Mouse (Mus musculus): ENCODE measurements around the gene Auts2. TPM values are rescaled to one million over a fixed set of nuclear protein-coding genes. Genes with fewer than 3 reads are reported as not detected.

Auts2 gene
- polyA plus RNA-seq, 1 experiment from 2014 or later, result 73.6 TPM

DNA sequence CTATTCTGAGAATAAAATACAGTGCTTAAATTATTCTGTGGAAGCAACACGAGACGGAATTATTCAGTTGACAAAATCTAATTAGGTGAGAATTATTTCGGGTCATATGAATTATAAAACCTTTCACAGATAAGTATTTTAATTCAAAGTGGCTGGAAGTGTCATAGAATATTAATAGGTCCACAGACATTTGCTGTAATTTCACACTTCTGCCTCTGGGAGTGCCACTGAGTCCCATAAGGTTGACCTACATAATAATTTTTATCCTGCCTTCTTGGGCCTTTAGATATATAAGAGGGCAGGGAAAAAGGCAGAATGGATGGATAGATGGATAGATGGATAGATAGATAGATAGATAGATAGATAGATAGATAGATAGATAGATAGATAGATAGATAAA lies 454.6 kb downstream of the Auts2 start:
- Histone ChIP-seq H3K36me3 (no peaks in the 10 kb centered on the region), H3K4me1 (peaks cover 8% of the 10 kb centered on the region), H3K27me3 (no peaks in the 10 kb centered on the region), H3K9ac (no peak overlapping the region), H3K27ac (no peak overlapping the region), H3K4me2 (replicated peaks) (no peak overlapping the region), H3K9me3 (no peaks in the 10 kb centered on the region), H3K4me3 (no peak overlapping the region)
- 87% methylated on average over 3 of the region's 3 CpGs for WGBS
- no peak for ATAC-seq (ENCODE audit: insufficient number of reproducible peaks, insufficient read depth, low FRiP score, low TSS enrichment)

DNA sequence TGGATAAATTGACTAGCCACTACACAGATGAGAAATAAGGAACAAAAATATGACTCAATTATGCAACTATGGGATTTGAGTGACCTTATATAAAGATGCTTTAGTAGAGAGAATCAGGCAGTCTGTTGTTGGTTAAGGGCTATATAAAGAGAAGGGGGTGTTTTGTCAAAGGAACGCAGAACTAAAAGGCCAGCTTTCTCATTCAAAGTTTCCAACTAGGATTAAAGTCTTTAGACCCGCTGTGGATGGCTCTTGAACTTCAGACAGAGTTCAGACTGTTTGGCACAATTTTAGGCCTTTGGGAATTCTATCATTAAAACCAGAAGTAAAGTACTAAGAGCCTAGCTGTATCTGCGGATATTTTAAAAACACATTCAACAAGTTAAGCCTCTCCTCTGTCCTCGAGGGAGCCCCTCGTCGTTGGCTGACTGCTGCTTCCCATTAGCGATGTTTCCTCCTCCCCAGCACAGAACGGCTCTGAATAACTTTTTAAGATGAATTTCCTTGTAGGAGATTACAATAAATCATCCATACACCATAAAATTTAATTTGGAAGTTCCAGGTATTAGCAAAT lies 459.3 kb downstream of the Auts2 start:
- no peak overlapping the region for H3K4me2 ChIP-seq (replicated peaks)
- WGBS, result 12% methylated on average over 8 of the region's 8 CpGs
- no peaks in the 10 kb centered on the region for H3K36me3 ChIP-seq
- ATAC-seq (ENCODE audit: insufficient number of reproducible peaks, insufficient read depth, low FRiP score, low TSS enrichment), result peak; percentile 75; the same call in 1 of the 2 replicates
- no peak overlapping the region for H3K9ac ChIP-seq
- H3K27ac ChIP-seq, result 0 out of 2 replicates have a peak overlapping the region, but pooled peaks have one; percentile 13
- no peaks in the 10 kb centered on the region for H3K9me3 ChIP-seq
- H3K4me1 ChIP-seq, result peaks cover 13% of the 10 kb centered on the region
- no peaks in the 10 kb centered on the region for H3K27me3 ChIP-seq
- no peak overlapping the region for H3K4me3 ChIP-seq

DNA sequence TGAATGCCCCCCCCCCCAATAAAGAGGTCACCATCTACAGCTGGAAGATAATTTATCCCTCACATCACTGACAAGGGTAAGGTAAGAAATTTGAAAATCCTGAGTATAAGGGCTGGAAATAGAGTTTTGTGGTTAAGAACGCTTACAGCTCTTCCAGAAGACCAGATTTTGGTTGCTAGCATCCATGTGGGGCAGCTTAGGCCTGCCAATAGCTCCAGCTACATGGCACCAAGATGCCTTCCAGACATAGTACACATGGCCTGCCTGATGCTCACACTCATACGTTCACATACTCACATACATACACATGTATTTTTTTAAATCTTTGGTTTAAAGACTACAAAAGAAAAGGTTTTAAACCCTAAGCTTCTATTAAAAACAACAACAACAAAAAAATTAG lies 467.2 kb downstream of the Auts2 start:
- H3K27ac ChIP-seq, result peak overlapping the region; percentile 50; the same call in 1 of the 2 replicates
- H3K4me3 ChIP-seq, result no peak overlapping the region
- H3K9ac ChIP-seq, result no peak overlapping the region
- 72% methylated on average over 2 of the region's 2 CpGs for WGBS
- H3K36me3 ChIP-seq, result no peaks in the 10 kb centered on the region
- no peak overlapping the region for H3K4me2 ChIP-seq (replicated peaks)
- no peaks in the 10 kb centered on the region for H3K9me3 ChIP-seq
- H3K4me1 ChIP-seq, result peaks cover 40% of the 10 kb centered on the region
- no peaks in the 10 kb centered on the region for H3K27me3 ChIP-seq
- ATAC-seq (ENCODE audit: insufficient number of reproducible peaks, insufficient read depth, low FRiP score, low TSS enrichment), result no peak

DNA sequence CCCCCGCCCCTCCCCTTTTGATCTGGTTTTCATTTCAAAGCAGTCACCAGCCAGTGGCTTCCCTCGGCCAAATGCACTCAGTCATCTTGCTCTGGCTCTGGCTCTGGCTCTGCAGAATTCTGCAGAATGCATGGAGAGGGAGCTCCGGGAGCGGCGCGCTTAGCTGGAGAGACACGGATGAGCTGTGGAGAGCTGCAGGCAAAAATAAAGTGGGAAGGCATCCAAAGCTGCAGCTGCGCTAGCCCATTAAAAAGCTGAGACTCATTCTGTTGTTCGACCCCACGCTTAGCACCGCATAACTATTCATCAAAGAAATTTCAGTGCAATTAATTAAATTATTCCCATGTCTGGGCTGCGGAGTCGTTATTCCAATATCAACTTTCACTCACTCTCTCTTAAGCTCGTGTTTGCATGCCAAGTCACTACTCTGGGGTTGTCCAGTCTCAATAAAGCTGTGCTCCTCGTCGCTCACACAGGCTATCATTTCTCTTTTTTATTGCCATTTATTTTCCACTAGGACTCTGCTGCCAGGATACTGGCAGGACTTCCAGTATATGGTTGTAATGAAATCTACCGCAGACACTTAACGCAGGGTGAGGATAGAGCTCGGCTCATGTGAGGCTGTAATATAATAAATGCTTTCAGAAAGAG lies 468.3 kb downstream of the Auts2 start:
- H3K27me3 ChIP-seq, result no peaks in the 10 kb centered on the region
- H3K36me3 ChIP-seq, result no peaks in the 10 kb centered on the region
- peak overlapping the region; percentile 80 for H3K27ac ChIP-seq
- no peaks in the 10 kb centered on the region for H3K9me3 ChIP-seq
- WGBS, result 10% methylated on average over 19 of the region's 19 CpGs
- H3K9ac ChIP-seq, result no peak overlapping the region
- ATAC-seq (ENCODE audit: insufficient number of reproducible peaks, insufficient read depth, low FRiP score, low TSS enrichment), result peak; percentile 78
- H3K4me1 ChIP-seq, result peaks cover 40% of the 10 kb centered on the region
- 0 out of 2 replicates have a peak overlapping the region, but pooled peaks have one; percentile 3 for H3K4me3 ChIP-seq
- peak overlapping the region; percentile 37 for H3K4me2 ChIP-seq (replicated peaks)

DNA sequence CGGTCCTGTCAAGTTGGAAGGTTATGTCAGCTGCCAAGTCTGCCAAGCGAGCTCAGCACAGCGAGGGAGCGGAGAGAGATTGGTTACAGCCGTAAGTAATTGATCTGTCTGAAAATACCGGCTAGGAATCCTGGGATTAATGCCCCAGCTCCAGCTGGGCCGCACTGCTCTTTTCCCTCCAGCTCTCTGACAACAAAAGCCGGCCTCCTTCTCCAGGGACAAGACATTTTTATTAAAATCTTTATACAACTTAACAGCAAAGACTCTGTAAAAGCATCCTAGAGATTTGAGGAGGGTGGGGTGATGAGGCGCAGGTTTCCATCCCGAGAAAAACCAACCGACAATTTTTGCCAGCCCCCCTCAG lies 468.8 kb downstream of the Auts2 start:
- peak; percentile 78 for ATAC-seq (ENCODE audit: insufficient number of reproducible peaks, insufficient read depth, low FRiP score, low TSS enrichment)
- Histone ChIP-seq H3K27me3 (no peaks in the 10 kb centered on the region), H3K4me3 (no peak overlapping the region), H3K27ac (peak overlapping the region; percentile 80), H3K9me3 (no peaks in the 10 kb centered on the region), H3K9ac (no peak overlapping the region), H3K36me3 (no peaks in the 10 kb centered on the region), H3K4me1 (peaks cover 40% of the 10 kb centered on the region), H3K4me2 (replicated peaks) (peak overlapping the region; percentile 37)
- 3% methylated on average over 11 of the region's 11 CpGs for WGBS

DNA sequence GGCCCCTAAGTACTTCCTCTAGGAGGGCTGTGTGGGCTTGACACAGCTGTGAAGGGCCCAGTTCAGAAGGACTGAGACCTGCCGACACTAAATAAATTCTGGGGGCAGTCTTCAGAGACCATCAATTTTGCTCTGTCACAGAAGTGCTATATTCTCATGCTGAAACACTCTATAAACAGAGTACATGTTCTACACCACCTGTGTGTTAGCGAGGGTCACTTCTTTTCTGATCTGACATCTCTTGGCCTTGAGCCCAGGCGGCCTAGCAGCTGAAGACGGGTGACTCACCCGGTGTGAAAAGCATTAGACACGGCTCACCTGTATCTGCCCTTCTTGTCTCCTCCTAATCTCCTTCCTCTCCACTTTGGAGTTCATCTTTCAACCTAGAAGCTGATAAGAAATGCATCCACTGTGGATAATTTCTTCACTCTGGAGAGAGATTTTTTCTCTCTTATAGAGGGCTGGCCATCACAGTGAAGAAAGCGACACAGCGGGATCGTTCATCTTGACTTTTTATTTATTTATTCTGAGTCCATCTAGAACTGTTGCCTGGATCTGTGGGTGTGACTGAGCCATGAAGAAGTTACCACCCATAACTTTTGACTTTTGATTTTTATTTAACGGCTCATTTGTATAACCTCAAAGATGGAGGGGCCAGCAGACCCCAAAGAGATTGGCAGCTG lies 469.3 kb downstream of the Auts2 start:
- Histone ChIP-seq H3K9ac (no peak overlapping the region), H3K9me3 (no peaks in the 10 kb centered on the region), H3K4me3 (no peak overlapping the region), H3K27ac (peak overlapping the region; percentile 80), H3K4me2 (replicated peaks) (peak overlapping the region; percentile 37), H3K4me1 (peaks cover 40% of the 10 kb centered on the region), H3K36me3 (no peaks in the 10 kb centered on the region), H3K27me3 (no peaks in the 10 kb centered on the region)
- WGBS, result 22% methylated on average over 10 of the region's 10 CpGs
- peak; percentile 37; the same call in 1 of the 2 replicates for ATAC-seq (ENCODE audit: insufficient number of reproducible peaks, insufficient read depth, low FRiP score, low TSS enrichment)

DNA sequence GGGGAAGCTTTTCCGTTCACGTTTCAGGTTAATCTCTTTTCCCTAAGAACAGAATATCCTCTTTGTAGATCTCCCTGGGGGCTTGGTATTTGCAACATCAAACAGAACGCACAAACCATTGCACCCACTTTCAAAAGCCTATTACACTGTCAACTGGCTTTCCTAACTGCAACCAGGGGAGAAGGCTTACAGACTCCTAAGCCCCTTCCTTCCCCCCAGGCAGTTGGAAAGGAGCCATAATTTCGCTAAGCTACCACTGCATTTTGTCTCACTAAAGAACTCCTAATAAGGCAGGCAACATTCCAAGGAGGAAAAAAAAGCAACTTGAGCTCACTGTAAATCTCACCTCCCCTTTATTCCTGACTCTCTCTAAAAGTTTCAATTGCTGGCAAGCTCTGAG lies 470.8 kb downstream of the Auts2 start:
- no peak for ATAC-seq (ENCODE audit: insufficient number of reproducible peaks, insufficient read depth, low FRiP score, low TSS enrichment)
- WGBS, result 9% methylated on average over 4 of the region's 4 CpGs
- H3K4me1 ChIP-seq, result peaks cover 42% of the 10 kb centered on the region

DNA sequence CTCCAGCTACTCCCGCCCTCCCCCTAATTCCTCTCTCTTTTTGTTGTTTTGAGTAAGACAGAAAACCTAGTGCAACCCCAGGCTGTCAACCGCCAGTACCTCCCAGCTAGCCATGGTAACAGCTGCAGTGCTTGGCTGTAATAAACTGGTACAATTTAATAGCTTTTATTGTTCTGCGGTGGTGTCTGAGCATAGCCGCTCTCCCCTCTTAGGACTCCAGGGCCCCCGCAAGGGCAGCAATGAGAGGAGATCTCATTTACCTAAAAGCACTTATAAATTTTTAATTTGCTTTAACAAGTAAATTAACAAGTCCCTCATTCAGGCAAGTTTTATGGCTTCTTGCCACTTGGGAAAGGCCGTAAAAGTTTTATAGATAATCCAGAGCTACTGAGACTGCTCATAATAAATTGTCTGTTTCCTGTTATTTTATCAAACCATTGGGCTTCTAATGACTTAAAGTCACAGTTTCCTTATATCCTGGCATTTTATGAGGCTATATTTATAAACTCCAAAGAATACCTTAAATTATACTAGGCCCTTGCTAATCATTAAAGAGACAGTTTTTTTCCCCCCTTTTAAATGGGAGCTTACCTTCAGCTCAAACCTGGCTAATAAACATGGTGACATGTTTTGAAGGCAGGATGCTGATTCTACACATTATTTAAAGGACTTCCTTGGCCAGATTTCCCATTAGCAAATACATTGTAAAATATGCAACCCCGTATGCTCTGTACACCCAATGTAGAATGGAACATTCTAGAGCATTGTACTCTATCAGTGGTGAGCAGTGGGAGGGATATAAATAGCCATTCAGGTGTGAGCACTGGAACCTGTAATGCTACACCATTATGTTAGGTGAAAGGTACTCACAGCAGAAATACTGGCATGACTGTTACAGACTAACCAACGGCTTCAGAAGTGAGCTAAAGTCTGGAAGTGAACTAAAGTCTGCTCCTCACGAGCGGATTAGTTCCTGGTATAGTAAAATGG lies 475.1 kb downstream of the Auts2 start:
- ATAC-seq (ENCODE audit: insufficient number of reproducible peaks, insufficient read depth, low FRiP score, low TSS enrichment), result no peak
- H3K4me2 ChIP-seq (replicated peaks), result no peak overlapping the region

More for the DNA sequence above, 470.8 kb downstream of the Auts2 start:
- H3K4me2 ChIP-seq (replicated peaks), result no peak overlapping the region
- H3K36me3 ChIP-seq, result no peaks in the 10 kb centered on the region
- no peaks in the 10 kb centered on the region for H3K27me3 ChIP-seq
- H3K9me3 ChIP-seq, result no peaks in the 10 kb centered on the region
- no peak overlapping the region for H3K27ac ChIP-seq
- no peak overlapping the region for H3K9ac ChIP-seq
- no peak overlapping the region for H3K4me3 ChIP-seq

DNA sequence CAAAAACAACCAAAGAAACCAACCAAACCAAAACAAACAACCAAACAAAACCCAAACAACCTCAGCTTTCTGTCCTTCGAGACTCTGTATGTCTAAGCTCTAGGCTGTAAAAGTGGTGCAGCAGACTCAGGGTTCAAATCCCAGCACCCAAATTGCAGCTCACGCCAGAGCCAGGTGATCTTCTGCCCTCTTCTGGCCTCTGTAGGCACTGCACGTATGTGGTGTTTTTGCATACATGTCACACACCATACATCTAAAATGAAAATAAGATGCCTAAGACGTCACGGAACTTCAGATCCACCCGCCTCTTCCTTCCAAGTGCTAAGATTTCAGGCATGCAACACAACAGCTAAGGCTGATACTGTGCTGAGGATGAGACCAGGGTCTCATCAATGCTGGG lies 483.0 kb downstream of the Auts2 start:
- Histone ChIP-seq H3K27ac (no peak overlapping the region), H3K27me3 (no peaks in the 10 kb centered on the region), H3K9me3 (no peaks in the 10 kb centered on the region), H3K4me2 (replicated peaks) (no peak overlapping the region), H3K36me3 (no peaks in the 10 kb centered on the region), H3K4me3 (no peak overlapping the region), H3K4me1 (no peaks in the 10 kb centered on the region), H3K9ac (no peak overlapping the region)
- ATAC-seq (ENCODE audit: insufficient number of reproducible peaks, insufficient read depth, low FRiP score, low TSS enrichment), result no peak
- 83% methylated on average over 6 of the region's 6 CpGs for WGBS

More for the DNA sequence above, 475.1 kb downstream of the Auts2 start:
- Histone ChIP-seq H3K4me3 (no peak overlapping the region), H3K36me3 (no peaks in the 10 kb centered on the region), H3K27me3 (no peaks in the 10 kb centered on the region), H3K9ac (no peak overlapping the region), H3K4me1 (peaks cover 17% of the 10 kb centered on the region; the same call in 1 of the 2 replicates), H3K9me3 (no peaks in the 10 kb centered on the region), H3K27ac (no peak overlapping the region)
- WGBS, result 76% methylated on average over 10 of the region's 10 CpGs

DNA sequence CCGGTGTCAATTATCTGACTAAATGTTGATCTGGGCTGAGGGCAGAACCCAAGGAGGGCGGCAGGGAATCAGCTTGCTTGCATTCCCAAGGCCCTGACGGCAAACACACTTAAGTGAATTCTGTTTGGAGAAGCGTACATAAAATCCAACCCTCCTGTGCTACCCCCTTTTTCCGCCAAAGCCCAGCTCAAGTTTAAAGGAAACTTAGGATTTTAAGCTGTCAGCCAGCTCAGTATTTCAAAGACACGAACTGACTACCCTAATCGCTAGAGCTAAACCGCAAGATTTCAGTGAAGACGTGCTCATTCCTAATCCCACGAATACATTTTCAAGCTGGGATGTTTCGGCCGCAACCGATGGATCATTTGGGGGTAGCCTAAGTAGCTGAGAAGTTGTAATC lies 490.5 kb downstream of the Auts2 start:
- Histone ChIP-seq H3K27ac (no peak overlapping the region), H3K36me3 (no peaks in the 10 kb centered on the region), H3K27me3 (no peaks in the 10 kb centered on the region), H3K4me3 (no peak overlapping the region), H3K4me1 (peaks cover 17% of the 10 kb centered on the region), H3K9me3 (no peaks in the 10 kb centered on the region), H3K4me2 (replicated peaks) (no peak overlapping the region), H3K9ac (no peak overlapping the region)
- no peak for ATAC-seq (ENCODE audit: insufficient number of reproducible peaks, insufficient read depth, low FRiP score, low TSS enrichment)
- WGBS, result 56% methylated on average over 13 of the region's 13 CpGs

DNA sequence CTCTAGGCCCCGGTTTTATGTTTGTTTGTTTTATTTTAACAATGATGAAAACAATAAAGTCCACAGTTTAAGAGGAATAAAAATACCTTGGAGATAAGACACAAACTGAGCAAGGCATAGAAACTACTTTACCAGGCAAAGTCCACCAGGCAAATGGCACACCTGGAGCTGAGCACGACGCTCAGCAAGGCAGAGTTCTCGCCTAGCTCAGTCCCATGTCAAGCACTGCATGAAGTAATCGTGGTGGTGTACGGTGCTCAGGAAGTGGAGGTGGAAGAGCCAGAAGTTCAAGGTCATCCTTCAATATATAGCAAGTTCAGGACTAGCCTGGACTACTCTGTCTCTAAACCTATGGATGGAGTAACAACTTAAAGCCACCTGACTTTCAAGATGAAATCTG lies 503.6 kb downstream of the Auts2 start:
- Histone ChIP-seq H3K4me2 (replicated peaks) (no peak overlapping the region), H3K4me1 (no peaks in the 10 kb centered on the region), H3K36me3 (no peaks in the 10 kb centered on the region), H3K27ac (no peak overlapping the region), H3K4me3 (no peak overlapping the region), H3K9me3 (no peaks in the 10 kb centered on the region), H3K27me3 (no peaks in the 10 kb centered on the region), H3K9ac (no peak overlapping the region)
- ATAC-seq (ENCODE audit: insufficient number of reproducible peaks, insufficient read depth, low FRiP score, low TSS enrichment), result no peak
- WGBS, result 92% methylated on average over 6 of the region's 6 CpGs
